Mouse (Mus musculus): ENCODE measurements at regions not wholly inside any gene's neighbourhood (a gene's known extent, or its start where the extent isn't known, plus 50 kb on each side); places are given as distances from the start of the nearest gene placed in this dataset.

DNA sequence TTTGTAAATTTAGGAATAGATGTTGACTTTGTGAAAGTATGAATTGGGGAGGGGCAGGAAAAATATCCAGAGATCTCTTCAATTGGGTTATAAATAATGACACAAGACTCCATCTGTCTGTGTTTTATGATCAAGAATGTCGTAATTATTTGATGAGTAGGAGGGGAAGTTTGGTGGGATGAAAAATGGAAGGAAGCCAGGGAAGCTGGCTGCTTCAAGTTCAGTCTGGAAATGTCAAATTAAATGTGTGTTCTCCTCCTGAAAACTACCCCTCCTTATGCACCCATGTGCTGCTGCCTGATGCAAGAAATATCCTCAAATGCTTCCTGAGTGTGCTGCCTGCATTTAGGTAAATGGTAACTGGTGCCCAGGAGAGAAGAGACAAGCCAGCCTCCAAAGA is 246.8 kb downstream of the Gpr37 start:
- H3K4me2 ChIP-seq (replicated peaks; ENCODE audit: low read depth, low read length, severe bottlenecking) = no peak overlapping the region
- 58% methylated on average over 1 of the region's 1 CpGs for WGBS
- no peak for ATAC-seq (ENCODE audit: low FRiP score, low read depth)

DNA sequence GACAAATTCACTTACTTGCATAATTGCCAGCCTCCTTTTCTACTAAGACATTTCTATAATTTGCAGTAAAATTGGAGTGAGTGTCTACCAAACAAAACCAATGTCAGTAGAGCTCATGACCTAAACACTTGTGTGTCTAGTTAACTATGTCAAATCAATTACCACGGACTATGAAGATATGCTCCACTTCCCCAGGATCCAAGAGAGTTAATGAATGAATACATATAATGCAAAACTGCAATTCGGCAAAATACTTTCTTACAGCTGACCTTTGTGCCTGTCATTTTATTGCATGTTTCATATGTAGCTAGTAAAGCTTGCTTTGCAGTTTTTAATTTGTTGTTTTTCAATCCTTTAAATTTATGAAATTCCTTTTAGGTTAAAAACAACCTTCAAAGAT is 248.4 kb downstream of the Gpr37 start:
- H3K4me1 ChIP-seq (ENCODE audit: control insufficient read depth, insufficient read depth, low read length) = no peaks in the 10 kb centered on the region
- H3K4me2 ChIP-seq (replicated peaks; ENCODE audit: low read depth, low read length, severe bottlenecking) = no peak overlapping the region
- no peaks in the 10 kb centered on the region for H3K9me3 ChIP-seq (ENCODE audit: control insufficient read depth, low read length)
- no peaks in the 10 kb centered on the region for H3K36me3 ChIP-seq (ENCODE audit: control insufficient read depth, insufficient read depth, low read length)
- 68% methylated on average over 2 of the region's 2 CpGs for WGBS
- no peak overlapping the region for H3K4me3 ChIP-seq (replicated peaks; ENCODE audit: low read length)
- H3K9ac ChIP-seq (ENCODE audit: low read depth, low read length, severe bottlenecking) = no peak overlapping the region
- ATAC-seq (ENCODE audit: low FRiP score, low read depth) (no peak), DNase-seq (ENCODE audit: low spot score) (no peak)
- no peak for TF ChIP-seq POLR2A (IDR thresholded peaks at IDR 0.05; ENCODE audit: borderline replicate concordance, extremely low read depth, insufficient read depth, insufficient read length)
- no peaks in the 10 kb centered on the region for H3K27me3 ChIP-seq (ENCODE audit: control insufficient read depth, insufficient read depth, low read length)
- no peak overlapping the region for H3K27ac ChIP-seq (replicated peaks; ENCODE audit: low read depth, low read length)

More for the DNA sequence above, 246.8 kb downstream of the Gpr37 start:
- no peak overlapping the region for H3K9ac ChIP-seq (ENCODE audit: low read depth, low read length, severe bottlenecking)
- no peak overlapping the region for H3K4me3 ChIP-seq (replicated peaks; ENCODE audit: low read length)
- DNase-seq (ENCODE audit: low spot score) = no peak
- H3K27ac ChIP-seq (replicated peaks; ENCODE audit: low read depth, low read length) = no peak overlapping the region
- no peaks in the 10 kb centered on the region for H3K36me3 ChIP-seq (ENCODE audit: control insufficient read depth, insufficient read depth, low read length)
- no peaks in the 10 kb centered on the region for H3K27me3 ChIP-seq (ENCODE audit: control insufficient read depth, insufficient read depth, low read length)
- TF ChIP-seq POLR2A (IDR thresholded peaks at IDR 0.05; ENCODE audit: borderline replicate concordance, extremely low read depth, insufficient read depth, insufficient read length) = no peak
- H3K9me3 ChIP-seq (ENCODE audit: control insufficient read depth, low read length) = no peaks in the 10 kb centered on the region
- no peaks in the 10 kb centered on the region for H3K4me1 ChIP-seq (ENCODE audit: control insufficient read depth, insufficient read depth, low read length)

DNA sequence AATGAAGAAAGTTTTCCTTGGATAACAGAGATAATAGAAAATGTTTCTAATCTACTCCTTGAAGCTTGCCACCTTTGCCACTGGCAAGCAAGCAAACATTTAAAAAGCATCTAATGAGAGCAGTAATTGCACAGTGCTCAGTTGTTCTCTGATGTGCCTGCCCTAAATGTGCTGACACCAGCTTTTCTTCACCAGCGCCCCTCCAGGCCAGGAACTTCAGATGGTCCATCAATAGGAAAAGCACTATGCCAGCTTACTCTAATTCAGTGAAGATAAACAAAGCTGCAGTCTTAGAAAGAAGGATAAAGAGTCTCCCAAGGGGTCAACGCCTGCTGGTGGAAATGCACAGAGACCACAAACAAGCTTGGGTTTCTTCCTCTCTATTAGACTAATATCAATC is 252.7 kb downstream of the Gpr37 start:
- DNase-seq (ENCODE audit: low spot score) (no peak), ATAC-seq (ENCODE audit: low FRiP score, low read depth) (no peak)
- Histone ChIP-seq H3K4me2 (replicated peaks; ENCODE audit: low read depth, low read length, severe bottlenecking) (no peak overlapping the region), H3K4me1 (ENCODE audit: control insufficient read depth, insufficient read depth, low read length) (no peaks in the 10 kb centered on the region), H3K27ac (replicated peaks; ENCODE audit: low read depth, low read length) (no peak overlapping the region), H3K27me3 (ENCODE audit: control insufficient read depth, insufficient read depth, low read length) (no peaks in the 10 kb centered on the region), H3K9me3 (ENCODE audit: control insufficient read depth, low read length) (no peaks in the 10 kb centered on the region), H3K9ac (ENCODE audit: low read depth, low read length, severe bottlenecking) (no peak overlapping the region), H3K36me3 (ENCODE audit: control insufficient read depth, insufficient read depth, low read length) (no peaks in the 10 kb centered on the region), H3K4me3 (replicated peaks; ENCODE audit: low read length) (no peak overlapping the region)
- no peak for TF ChIP-seq POLR2A (IDR thresholded peaks at IDR 0.05; ENCODE audit: borderline replicate concordance, extremely low read depth, insufficient read depth, insufficient read length)
- 40% methylated on average over 2 of the region's 2 CpGs for WGBS

DNA sequence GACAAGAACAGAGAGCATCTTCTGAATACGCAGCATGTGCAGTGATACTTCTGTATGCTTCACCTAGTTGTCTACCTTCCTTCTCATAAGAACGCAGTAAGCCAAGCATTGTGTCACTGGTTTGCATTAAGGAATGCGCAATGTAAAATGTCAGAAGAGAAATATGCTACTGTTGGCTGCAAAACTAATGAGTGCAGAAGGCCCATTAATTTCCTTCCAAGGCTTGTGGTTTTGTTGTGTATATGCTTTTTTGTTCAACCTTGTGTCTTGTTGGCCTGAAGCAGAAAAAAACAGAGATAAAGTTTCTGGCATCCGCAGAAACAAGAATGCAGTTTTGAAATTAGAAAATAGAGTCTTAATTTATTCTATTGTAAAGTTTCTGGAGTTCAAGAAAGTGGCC is 261.5 kb downstream of the Gpr37 start:
- TF ChIP-seq POLR2A (IDR thresholded peaks at IDR 0.05; ENCODE audit: borderline replicate concordance, extremely low read depth, insufficient read depth, insufficient read length) = no peak
- 87% methylated on average over 4 of the region's 4 CpGs for WGBS

DNA sequence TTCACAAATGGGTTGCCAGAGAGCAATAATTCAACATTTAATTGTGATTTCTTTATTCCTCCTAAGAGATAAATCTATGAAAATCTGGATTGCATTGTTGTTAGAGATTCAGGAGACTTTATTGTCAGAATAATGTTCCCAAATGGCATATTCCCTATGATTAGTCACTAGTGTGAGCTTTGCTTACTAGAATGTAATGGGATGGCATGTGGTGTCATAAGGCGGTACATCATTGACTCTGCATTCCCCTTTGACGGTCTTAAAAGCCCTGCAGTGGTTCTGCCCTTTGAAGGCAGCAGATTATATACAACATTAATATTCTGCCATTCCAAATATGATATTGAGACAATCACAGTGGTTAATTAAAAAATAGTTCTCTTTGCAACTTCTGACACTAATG is 271.7 kb downstream of the Gpr37 start:
- DNase-seq (ENCODE audit: low spot score) = no peak
- Histone ChIP-seq H3K9ac (ENCODE audit: low read depth, low read length, severe bottlenecking) (no peak overlapping the region), H3K27ac (replicated peaks; ENCODE audit: low read depth, low read length) (no peak overlapping the region), H3K36me3 (ENCODE audit: control insufficient read depth, insufficient read depth, low read length) (no peaks in the 10 kb centered on the region), H3K4me1 (ENCODE audit: control insufficient read depth, insufficient read depth, low read length) (no peaks in the 10 kb centered on the region), H3K27me3 (ENCODE audit: control insufficient read depth, insufficient read depth, low read length) (no peaks in the 10 kb centered on the region), H3K4me2 (replicated peaks; ENCODE audit: low read depth, low read length, severe bottlenecking) (no peak overlapping the region), H3K9me3 (ENCODE audit: control insufficient read depth, low read length) (no peaks in the 10 kb centered on the region), H3K4me3 (replicated peaks; ENCODE audit: low read length) (no peak overlapping the region)
- no peak for TF ChIP-seq POLR2A (IDR thresholded peaks at IDR 0.05; ENCODE audit: borderline replicate concordance, extremely low read depth, insufficient read depth, insufficient read length)
- ATAC-seq (ENCODE audit: low FRiP score, low read depth) = no peak
- WGBS = 88% methylated on average over 2 of the region's 2 CpGs

More for the DNA sequence above, 261.5 kb downstream of the Gpr37 start:
- ATAC-seq (ENCODE audit: low FRiP score, low read depth) (no peak), DNase-seq (ENCODE audit: low spot score) (no peak)
- no peak overlapping the region for H3K27ac ChIP-seq (replicated peaks; ENCODE audit: low read depth, low read length)
- no peaks in the 10 kb centered on the region for H3K36me3 ChIP-seq (ENCODE audit: control insufficient read depth, insufficient read depth, low read length)
- no peak overlapping the region for H3K4me3 ChIP-seq (replicated peaks; ENCODE audit: low read length)
- no peaks in the 10 kb centered on the region for H3K4me1 ChIP-seq (ENCODE audit: control insufficient read depth, insufficient read depth, low read length)
- H3K4me2 ChIP-seq (replicated peaks; ENCODE audit: low read depth, low read length, severe bottlenecking) = no peak overlapping the region
- H3K9ac ChIP-seq (ENCODE audit: low read depth, low read length, severe bottlenecking) = no peak overlapping the region
- no peaks in the 10 kb centered on the region for H3K27me3 ChIP-seq (ENCODE audit: control insufficient read depth, insufficient read depth, low read length)
- no peaks in the 10 kb centered on the region for H3K9me3 ChIP-seq (ENCODE audit: control insufficient read depth, low read length)

DNA sequence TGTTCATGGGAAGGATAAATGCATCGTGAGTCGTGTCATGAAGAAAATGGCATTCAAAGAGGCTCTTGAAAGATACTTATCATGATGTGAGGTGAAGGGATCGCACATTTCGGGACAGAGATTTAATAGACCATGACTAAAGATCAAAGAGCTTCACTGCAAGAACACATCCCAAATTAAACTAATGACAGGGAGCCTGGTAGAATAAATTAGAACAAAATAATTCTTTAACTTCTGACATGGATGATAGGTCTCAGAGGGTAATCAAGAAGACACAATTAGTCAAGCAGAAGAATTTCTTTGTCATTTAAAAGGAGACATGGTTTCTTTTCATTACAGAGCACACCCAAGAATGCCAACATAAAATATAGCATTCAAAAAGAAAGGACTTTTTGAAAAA is 300.7 kb downstream of the Gpr37 start:
- Histone ChIP-seq H3K27ac (replicated peaks; ENCODE audit: low read depth, low read length) (no peak overlapping the region), H3K36me3 (ENCODE audit: control insufficient read depth, insufficient read depth, low read length) (no peaks in the 10 kb centered on the region), H3K9ac (ENCODE audit: low read depth, low read length, severe bottlenecking) (no peak overlapping the region), H3K4me1 (ENCODE audit: control insufficient read depth, insufficient read depth, low read length) (no peaks in the 10 kb centered on the region), H3K9me3 (ENCODE audit: control insufficient read depth, low read length) (no peaks in the 10 kb centered on the region), H3K4me2 (replicated peaks; ENCODE audit: low read depth, low read length, severe bottlenecking) (no peak overlapping the region), H3K4me3 (replicated peaks; ENCODE audit: low read length) (no peak overlapping the region), H3K27me3 (ENCODE audit: control insufficient read depth, insufficient read depth, low read length) (no peaks in the 10 kb centered on the region)
- 76% methylated on average over 4 of the region's 4 CpGs for WGBS
- DNase-seq (ENCODE audit: low spot score) (no peak), ATAC-seq (ENCODE audit: low FRiP score, low read depth) (no peak)
- no peak for TF ChIP-seq POLR2A (IDR thresholded peaks at IDR 0.05; ENCODE audit: borderline replicate concordance, extremely low read depth, insufficient read depth, insufficient read length)
